Mouse (Mus musculus) left cerebral cortex, postnatal 14 days (tissue): ENCODE data around the gene Ighmbp2. TPM values are rescaled to one million over a fixed set of nuclear protein-coding genes. Genes with fewer than 3 reads are reported as not detected.

ENCODE experiments used
- DNase-seq, 2 experiments: peaks; one replicate each; pipeline ENCODE4 v3.0.0; 2021 to 2022; ENCODE audit warnings: low spot score in 2 of 2, mixed read lengths in 1 of 2
- intact Hi-C: fragments of 180-260 bp; cut with DNase I; formaldehyde crosslinking; loops from one replicate; pipeline ENCODE4 v1.15.1; 2025
- long read RNA-seq, 2 experiments: library from polyadenylated mRNA; stranded (forward); transcript quantifications; one replicate each; pipeline ENCODE4 v2.0.0; 2021
- total RNA-seq, 2 experiments: library from RNA; stranded (reverse); gene quantifications; 2 replicates each; pipeline ENCODE4 v1.2.3; 2021

Ighmbp2 gene
- total RNA-seq: 10 to 100 TPM; 10.3 to 11.1 TPM
- long read RNA-seq, experiment 1, full-length matches to known transcripts: 8 of 15 reads
- long read RNA-seq, experiment 1, partial matches to known transcripts: 6 of 15 reads
- long read RNA-seq, experiment 1, other reads (novel, unspliced or antisense): 1 of 15 reads
- long read RNA-seq, experiment 2, full-length matches to known transcripts: 2 of 12 reads
- long read RNA-seq, experiment 2, partial matches to known transcripts: 7 of 12 reads
- long read RNA-seq, experiment 2, other reads (novel, unspliced or antisense): 3 of 12 reads

GRCm38 (mm10) chr19:3282572-3283467, at the start of gene Ighmbp2, which contains the start of gene Mrpl21:
Gene Ighmbp2, minus strand, starts transcription at chr19:3283017.
Gene Mrpl21, plus strand, starts transcription at chr19:3282901.
- intact Hi-C loops: loop anchor here (5.0 kb wide), 1 partner anchor 169 kb away; no protein-coding TSS in a partner anchor
- DNase-seq: peak; percentile 93 to 94

GRCm38 (mm10) chr19:3326479-3327047, 43.7 kb upstream of the Ighmbp2 start:
- intact Hi-C loops: no loop called here
- no peak for DNase-seq

- intact Hi-C loops: no loop called here
Observed at GRCm38 (mm10) chr19:3325771-3326478, 43.1 kb upstream of the Ighmbp2 start.

GRCm38 (mm10) chr19:3324931-3325711, 42.3 kb upstream of the Ighmbp2 start:
- peak; percentile 72 to 77 for DNase-seq
- intact Hi-C loops: no loop called here

More at GRCm38 (mm10) chr19:3325771-3326478, 43.1 kb upstream of the Ighmbp2 start:
- DNase-seq: no peak

GRCm38 (mm10) chr19:3324271-3324811, 41.5 kb upstream of the Ighmbp2 start:
- intact Hi-C loops: no loop called here
- no peak for DNase-seq

GRCm38 (mm10) chr19:3323753-3324270, 41.0 kb upstream of the Ighmbp2 start:
- DNase-seq: peak in 1 of 2 experiments; percentile 43
- intact Hi-C loops: no loop called here

GRCm38 (mm10) chr19:3323201-3323621, 40.4 kb upstream of the Ighmbp2 start:
- DNase-seq: peak in 1 of 2 experiments; percentile 66
- intact Hi-C loops: no loop called here

- no peak for DNase-seq
- intact Hi-C loops: no loop called here
Observed at GRCm38 (mm10) chr19:3322261-3322969, 39.6 kb upstream of the Ighmbp2 start, which contains the start of gene Cpt1a. Gene Cpt1a, plus strand, starts transcription at chr19:3322334.

- intact Hi-C loops: no loop called here
- DNase-seq: peak in 1 of 2 experiments; percentile 31
Observed at GRCm38 (mm10) chr19:3321617-3322016, 38.8 kb upstream of the Ighmbp2 start.

- DNase-seq: no peak
- intact Hi-C loops: no loop called here
Observed at GRCm38 (mm10) chr19:3320801-3321200, 38.0 kb upstream of the Ighmbp2 start.

- no peak for DNase-seq
- intact Hi-C loops: no loop called here
Observed at GRCm38 (mm10) chr19:3320086-3320485, 37.3 kb upstream of the Ighmbp2 start.

GRCm38 (mm10) chr19:3319341-3319740, 36.5 kb upstream of the Ighmbp2 start:
- no peak for DNase-seq
- intact Hi-C loops: no loop called here

GRCm38 (mm10) chr19:3307175-3307949, 24.5 kb upstream of the Ighmbp2 start:
- no peak for DNase-seq
- intact Hi-C loops: no loop called here

- DNase-seq: no peak
Observed at GRCm38 (mm10) chr19:3304017-3304416, 21.2 kb upstream of the Ighmbp2 start.

GRCm38 (mm10) chr19:3297775-3298174, 15.0 kb upstream of the Ighmbp2 start:
- DNase-seq: no peak
- intact Hi-C loops: no loop called here

More at GRCm38 (mm10) chr19:3304017-3304416, 21.2 kb upstream of the Ighmbp2 start:
- intact Hi-C loops: no loop called here

GRCm38 (mm10) chr19:3297034-3297433, 14.2 kb upstream of the Ighmbp2 start:
- no peak for DNase-seq
- intact Hi-C loops: no loop called here

GRCm38 (mm10) chr19:3295245-3295644, 12.4 kb upstream of the Ighmbp2 start:
- no peak for DNase-seq
- intact Hi-C loops: no loop called here
